Mouse (Mus musculus) macrophage (primary cell): Measurements from ENCODE around the gene Crim1. TPM values are rescaled to one million over a fixed set of nuclear protein-coding genes. Genes with fewer than 3 reads are reported as not detected.
"Not testable (repeated sequence)": the region's sequence is repeated elsewhere in the genome, so short reads cannot be mapped to it uniquely, and the experiment has no call there.

ENCODE experiments used
- H3K27ac ChIP-seq: fragments of 350-480 bp; formaldehyde crosslinking; 2 replicates; pipeline ENCODE4 v1.9.0; 2021
- H3K36me3 ChIP-seq: fragments of 350-480 bp; formaldehyde crosslinking; 2 replicates; pipeline ENCODE4 v1.9.0; 2021; ENCODE audit errors: inconsistent target
- H3K4me3 ChIP-seq: fragments of 350-480 bp; formaldehyde crosslinking; 2 replicates; pipeline ENCODE4 v1.9.0; 2021; ENCODE audit errors: inconsistent target
- H3K79me2 ChIP-seq: fragments of 350-480 bp; formaldehyde crosslinking; 2 replicates; pipeline ENCODE4 v1.9.0; 2021; ENCODE audit errors: inconsistent target
- WGBS: methylation state at CpG from one replicate; pipeline ENCODE4 v1.1.7; 2026; ENCODE audit warnings: inconsistent platforms; ENCODE audit not compliant: missing documents; 5-methylcytosine and 5-hydroxymethylcytosine counted together
- polyA plus RNA-seq: library from polyadenylated mRNA; stranded (reverse); fragments of 250-400 nt; gene quantifications from 3 replicates; pipeline ENCODE4 v1.2.4, GENCODE M21; 2018; ENCODE audit warnings: inconsistent platforms

Gene Crim1
- polyA plus RNA-seq, 1 experiment from 2014 or later = 1.9 TPM

DNA sequence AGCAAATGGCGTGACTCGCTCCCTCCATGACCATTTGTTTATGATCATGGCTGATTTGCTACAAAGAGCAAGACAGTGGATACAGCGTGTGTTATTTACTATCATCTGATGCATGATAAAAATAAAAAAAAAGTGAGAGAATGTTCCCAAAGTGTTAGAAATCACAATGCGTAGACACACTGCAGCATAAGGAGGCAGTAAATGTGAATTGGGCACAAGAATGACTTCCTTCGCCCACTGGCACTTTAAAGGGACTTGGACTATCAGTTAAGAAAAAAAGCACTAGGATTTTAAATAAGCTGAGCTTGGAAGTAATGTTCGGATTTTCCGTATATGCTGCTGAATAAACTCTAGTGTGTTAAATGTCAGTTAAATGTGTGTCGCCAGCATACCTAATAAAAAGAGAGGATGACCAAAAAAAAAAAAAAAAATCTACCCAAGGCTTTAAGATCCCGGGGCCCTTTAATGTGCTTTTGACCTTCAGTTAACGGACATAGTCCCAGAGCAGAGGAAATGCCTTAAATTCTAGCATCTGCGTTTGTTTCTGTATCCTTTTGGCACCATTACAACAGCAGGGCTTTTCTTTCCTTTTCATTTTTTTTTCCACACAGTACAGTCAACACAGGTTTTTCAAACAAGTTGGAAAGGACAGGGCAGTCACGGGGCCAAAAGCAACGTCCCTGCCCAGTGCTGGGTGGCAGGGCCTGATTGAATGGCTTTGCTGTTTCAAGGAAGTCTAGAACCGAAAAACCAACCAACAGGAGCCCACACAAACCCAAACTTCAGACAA, 50.3 kb downstream of the Crim1 start:
- H3K79me2 ChIP-seq = no peaks in the 10 kb centered on the region
- 93% methylated on average over 14 of the region's 14 CpGs for WGBS
- no peak overlapping the region for H3K4me3 ChIP-seq
- no peaks in the 10 kb centered on the region for H3K36me3 ChIP-seq
- no peak overlapping the region for H3K27ac ChIP-seq

GRCm38 (mm10) chr17:78253587-78253986, 53.5 kb downstream of the Crim1 start:
- not testable (repeated sequence) for H3K27ac ChIP-seq, H3K4me3 ChIP-seq, H3K79me2 ChIP-seq, H3K36me3 ChIP-seq
- WGBS = 100% methylated on average over 2 of the region's 2 CpGs

- Histone ChIP-seq H3K36me3 (no peaks in the 10 kb centered on the region), H3K79me2 (no peaks in the 10 kb centered on the region), H3K4me3 (no peak overlapping the region), H3K27ac (no peak overlapping the region)
- 81% methylated on average over 6 of the region's 8 CpGs for WGBS
These were observed 54.2 kb downstream of the Crim1 start for GRCm38 (mm10) chr17:78254256-78254655.

DNA sequence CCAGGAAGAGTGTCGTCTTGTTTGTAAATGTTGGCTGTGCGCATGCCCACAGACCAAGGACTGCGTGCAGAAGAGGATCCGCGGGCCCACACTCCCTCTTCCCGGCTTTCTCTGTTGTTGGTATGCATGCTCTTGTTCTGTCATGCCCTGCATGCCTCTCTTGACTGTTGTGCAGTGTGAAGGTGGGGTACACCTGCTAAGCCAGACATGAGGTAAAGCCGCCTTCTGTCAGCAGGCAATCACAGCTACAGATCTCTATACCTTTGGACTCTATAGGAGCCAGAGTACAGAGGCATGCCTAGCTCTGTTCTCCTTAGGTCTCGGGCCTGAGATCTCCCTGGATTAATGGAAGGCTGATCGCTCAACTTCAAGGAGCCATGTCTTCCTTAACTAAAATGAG, 55.7 kb downstream of the Crim1 start:
- H3K4me3 ChIP-seq = no peak overlapping the region
- no peaks in the 10 kb centered on the region for H3K36me3 ChIP-seq
- H3K27ac ChIP-seq = no peak overlapping the region
- 98% methylated on average over 9 of the region's 9 CpGs for WGBS
- no peaks in the 10 kb centered on the region for H3K79me2 ChIP-seq

- no peaks in the 10 kb centered on the region for H3K79me2 ChIP-seq
- H3K36me3 ChIP-seq = no peaks in the 10 kb centered on the region
- no peak overlapping the region for H3K27ac ChIP-seq
- 90% methylated on average over 8 of the region's 8 CpGs for WGBS
- H3K4me3 ChIP-seq = no peak overlapping the region
These were observed 56.5 kb downstream of the Crim1 start for GRCm38 (mm10) chr17:78256534-78256933.

DNA sequence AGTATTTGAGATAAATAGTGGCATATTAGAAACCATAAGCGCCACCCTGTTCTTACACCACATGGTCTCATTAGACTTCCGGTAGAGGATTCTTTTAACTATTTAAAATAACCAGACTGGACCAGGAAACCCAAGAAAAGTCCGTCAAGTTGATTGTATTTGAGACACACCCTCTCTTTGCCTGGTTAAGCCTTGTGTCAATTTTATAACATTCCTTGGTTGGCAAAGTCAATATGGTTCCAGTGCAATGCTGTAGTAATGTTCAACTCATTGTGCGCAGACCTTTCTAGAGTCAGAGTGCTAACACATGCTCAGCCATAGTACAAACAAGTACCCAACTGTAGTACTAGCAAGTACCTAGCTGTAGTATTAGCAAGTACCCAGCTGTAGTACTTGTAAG, 61.6 kb downstream of the Crim1 start:
- H3K79me2 ChIP-seq = no peaks in the 10 kb centered on the region
- no peaks in the 10 kb centered on the region for H3K36me3 ChIP-seq
- WGBS = 93% methylated on average over 4 of the region's 4 CpGs
- no peak overlapping the region for H3K27ac ChIP-seq
- H3K4me3 ChIP-seq = no peak overlapping the region

DNA sequence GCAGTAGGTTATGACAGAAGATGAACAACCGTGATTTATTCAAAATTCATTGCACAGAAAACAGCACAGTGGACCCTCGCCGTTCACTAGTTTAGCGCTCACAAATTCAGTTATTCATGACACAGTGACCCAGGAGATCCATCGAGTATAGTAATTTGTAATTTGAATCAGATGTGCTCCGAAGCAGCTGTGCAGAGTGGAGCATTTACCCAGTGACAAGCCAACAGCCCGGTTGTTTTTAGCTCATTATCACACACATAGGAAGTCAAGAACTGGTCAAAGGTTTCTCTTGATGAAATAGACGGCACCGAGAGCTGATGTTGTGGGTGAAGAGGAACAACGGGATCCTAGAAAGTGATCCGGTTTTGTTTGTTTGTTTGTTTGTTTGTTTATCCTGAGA, 64.1 kb downstream of the Crim1 start:
- Histone ChIP-seq H3K36me3 (no peaks in the 10 kb centered on the region), H3K27ac (no peak overlapping the region), H3K79me2 (no peaks in the 10 kb centered on the region), H3K4me3 (no peak overlapping the region)
- 93% methylated on average over 11 of the region's 11 CpGs for whole genome bisulfite sequencing

- no peaks in the 10 kb centered on the region for H3K36me3 ChIP-seq
- H3K79me2 ChIP-seq = no peaks in the 10 kb centered on the region
- H3K4me3 ChIP-seq = no peak overlapping the region
- no peak overlapping the region for H3K27ac ChIP-seq
- 56% methylated on average over 7 of the region's 7 CpGs for WGBS
These were observed 65.1 kb downstream of the Crim1 start for GRCm38 (mm10) chr17:78265135-78265534.

GRCm38 (mm10) chr17:78266271-78266670, 66.2 kb downstream of the Crim1 start:
- H3K79me2 ChIP-seq = no peaks in the 10 kb centered on the region
- WGBS = 93% methylated on average over 2 of the region's 2 CpGs
- no peak overlapping the region for H3K27ac ChIP-seq
- no peak overlapping the region for H3K4me3 ChIP-seq
- no peaks in the 10 kb centered on the region for H3K36me3 ChIP-seq

DNA sequence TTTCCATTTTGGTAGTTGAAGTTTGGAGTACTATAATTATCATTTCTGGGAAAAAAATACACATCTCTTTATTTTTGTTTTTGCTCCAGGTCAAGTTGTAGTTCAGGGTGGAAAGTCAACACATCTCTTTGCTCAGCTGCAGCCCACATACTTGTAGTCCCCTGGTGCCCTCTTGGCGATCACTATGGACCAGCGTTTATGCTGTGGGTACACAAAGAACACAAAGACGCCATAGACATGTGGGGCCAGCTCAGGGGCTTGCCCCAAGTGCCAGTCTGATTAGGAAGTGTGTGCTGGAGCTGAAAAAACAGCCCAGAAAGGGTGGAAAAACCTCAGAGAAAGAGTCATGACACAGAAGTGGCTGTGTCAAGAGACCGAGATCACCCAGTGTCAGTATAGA, 68.5 kb downstream of the Crim1 start:
- WGBS = 85% methylated on average over 4 of the region's 4 CpGs
- H3K79me2 ChIP-seq = no peaks in the 10 kb centered on the region
- H3K4me3 ChIP-seq = no peak overlapping the region
- no peak overlapping the region for H3K27ac ChIP-seq
- H3K36me3 ChIP-seq = no peaks in the 10 kb centered on the region

- no peak overlapping the region for H3K4me3 ChIP-seq
- no peak overlapping the region for H3K27ac ChIP-seq
- H3K79me2 ChIP-seq = no peaks in the 10 kb centered on the region
- no peaks in the 10 kb centered on the region for H3K36me3 ChIP-seq
- 93% methylated on average over 8 of the region's 8 CpGs for WGBS
These were observed 69.3 kb downstream of the Crim1 start for GRCm38 (mm10) chr17:78269311-78269710.

DNA sequence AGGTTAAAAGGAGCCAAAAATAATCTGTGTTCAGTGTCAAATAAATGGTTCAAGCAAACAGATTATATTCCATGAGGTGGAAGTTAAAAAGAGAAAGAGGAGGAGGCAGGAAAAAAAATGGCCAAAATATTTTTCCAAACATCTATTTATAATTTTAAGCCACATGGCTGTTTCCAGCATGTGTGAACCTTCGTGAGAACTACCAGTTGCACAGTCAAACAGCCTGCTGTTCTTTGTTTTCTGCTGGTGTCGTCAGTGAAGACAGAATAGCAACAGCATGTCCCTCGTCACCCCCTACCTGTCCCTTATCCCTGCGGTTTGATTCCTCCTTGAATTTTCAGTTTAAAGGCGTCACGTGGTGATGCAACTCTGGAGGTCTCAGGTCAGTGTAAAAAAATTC, 70.0 kb downstream of the Crim1 start:
- WGBS = 89% methylated on average over 6 of the region's 6 CpGs
- H3K4me3 ChIP-seq = no peak overlapping the region
- no peak overlapping the region for H3K27ac ChIP-seq
- H3K36me3 ChIP-seq = no peaks in the 10 kb centered on the region
- H3K79me2 ChIP-seq = no peaks in the 10 kb centered on the region

DNA sequence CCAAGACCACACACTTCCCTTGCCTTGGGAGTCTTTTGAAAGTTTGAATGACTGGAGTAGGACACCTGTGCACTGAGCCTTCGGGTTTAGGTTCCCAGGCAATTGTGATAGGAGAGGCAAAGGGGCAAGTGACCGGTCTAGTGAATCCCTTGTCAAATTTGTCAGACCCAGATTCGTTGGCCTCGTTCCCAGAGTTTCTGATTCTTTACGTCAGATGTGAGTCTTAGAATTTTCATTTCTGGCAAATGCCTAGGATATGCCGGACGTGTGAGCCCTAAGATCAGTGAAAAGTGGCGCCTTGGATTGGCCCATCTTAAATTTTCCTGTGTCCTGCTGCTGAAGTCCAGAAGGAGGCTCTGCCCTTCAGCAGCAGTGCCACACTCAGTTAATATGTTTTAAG, 71.7 kb downstream of the Crim1 start:
- WGBS = 96% methylated on average over 8 of the region's 8 CpGs
- Histone ChIP-seq H3K36me3 (no peaks in the 10 kb centered on the region), H3K27ac (no peak overlapping the region), H3K4me3 (no peak overlapping the region), H3K79me2 (no peaks in the 10 kb centered on the region)

DNA sequence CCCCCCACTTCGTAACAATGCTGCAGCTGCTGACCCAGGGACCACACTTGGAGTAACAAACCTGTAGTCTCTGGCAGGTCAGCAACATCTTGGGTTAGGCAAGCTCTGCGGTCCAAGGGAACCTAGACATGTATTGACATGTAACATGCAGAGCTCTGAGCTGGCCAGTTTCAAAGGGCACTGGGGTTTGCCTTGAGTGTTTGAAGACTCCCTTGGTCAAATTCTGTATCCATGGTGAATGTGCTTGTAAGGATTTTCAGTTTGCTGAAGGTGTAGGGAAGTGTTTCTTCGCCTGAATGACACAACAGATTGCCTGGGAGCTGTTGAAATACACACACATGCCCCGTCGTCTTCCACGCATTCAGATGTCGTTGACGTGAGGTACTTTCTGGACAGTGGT, 72.1 kb downstream of the Crim1 start:
- no peak overlapping the region for H3K4me3 ChIP-seq
- H3K36me3 ChIP-seq = no peaks in the 10 kb centered on the region
- H3K27ac ChIP-seq = no peak overlapping the region
- 92% methylated on average over 8 of the region's 8 CpGs for WGBS
- no peaks in the 10 kb centered on the region for H3K79me2 ChIP-seq

DNA sequence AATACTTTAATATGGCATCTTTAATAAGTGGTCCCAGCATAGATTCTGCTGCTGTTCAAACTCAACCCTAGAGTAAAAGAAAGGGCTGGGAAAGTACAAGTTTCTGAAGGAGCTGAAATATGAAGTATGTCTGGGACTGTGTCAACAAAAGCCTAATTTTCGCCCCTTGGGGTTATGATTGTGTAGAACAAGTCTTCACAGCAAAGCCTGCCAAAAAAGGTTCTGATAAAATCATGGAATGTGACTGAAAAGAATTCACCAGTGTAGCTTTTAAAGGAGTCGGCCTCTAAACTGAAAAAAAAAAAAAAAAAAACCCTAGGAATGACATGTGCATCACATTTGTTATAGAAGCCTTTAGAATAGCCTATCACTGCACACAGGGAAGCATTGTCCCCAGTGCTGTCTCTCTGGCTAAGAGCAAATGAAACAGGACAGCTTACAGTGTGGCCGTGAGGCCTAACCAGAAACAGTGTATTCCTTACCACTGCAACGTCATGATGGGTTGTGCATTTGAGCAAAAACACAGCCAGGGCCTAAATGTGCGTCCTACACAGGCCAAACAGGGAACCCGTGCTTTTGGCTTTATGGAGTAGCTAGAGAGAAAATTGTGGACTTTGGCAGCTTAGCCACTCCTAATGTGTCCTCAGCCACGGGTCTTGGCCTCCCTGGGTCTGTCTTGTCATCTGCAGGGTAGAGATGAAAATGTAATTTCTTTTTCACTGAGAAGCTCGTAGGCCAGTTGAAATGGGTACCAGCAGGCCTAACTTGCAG, 72.8 kb downstream of the Crim1 start:
- WGBS = 90% methylated on average over 8 of the region's 8 CpGs
- no peaks in the 10 kb centered on the region for H3K36me3 ChIP-seq
- H3K79me2 ChIP-seq = no peaks in the 10 kb centered on the region
- no peak overlapping the region for H3K27ac ChIP-seq
- H3K4me3 ChIP-seq = no peak overlapping the region
